Mouse (Mus musculus) hematopoietic multipotent progenitor cell, adult 10-12 weeks (in vitro differentiated cells): ENCODE data around the gene Tuft1. TPM values are rescaled to one million over a fixed set of nuclear protein-coding genes. Genes with fewer than 3 reads are reported as not detected.

Experiments used
- polyA plus RNA-seq: library from polyadenylated mRNA; stranded (reverse); fragments of >175 nt; gene quantifications from 2 replicates; pipeline ENCODE4 v1.2.3, GENCODE M21; 2012; ENCODE audit warnings: low replicate concordance

Gene Tuft1
- 0.30 and 1.9 TPM in 2 replicates for polyA plus RNA-seq

GRCm38 (mm10) chr3:94658740-94659095 is at the start of gene Tuft1:
Tuft1 (minus strand) TSS chr3:94658872.

GRCm38 (mm10) chr3:94693329-94693825 is 34.7 kb upstream of the Tuft1 start, which contains the start of gene Selenbp2:
Selenbp2 (plus strand) TSS chr3:94693556.

GRCm38 (mm10) chr3:94642495-94643162 is 16.0 kb downstream of the Tuft1 start, which contains the start of gene Gm10972:
Gm10972 (plus strand) TSS chr3:94643112.

GRCm38 (mm10) chr3:94582456-94582891 is 76.2 kb downstream of the Tuft1 start, which contains the start of gene Snx27:
Snx27 (minus strand) TSS chr3:94582716.

Other genes with a start within 250 kb of the Tuft1 start
- gene Tdrkh, start 245.6 kb downstream of the Tuft1 start, polyA plus RNA-seq = 2.0 and 2.3 TPM in 2 replicates
- 35.9 and 56.2 TPM in 2 replicates for gene Mrpl9, start 215.6 kb downstream of the Tuft1 start, polyA plus RNA-seq
- not detected in 2 replicates for gene Oaz3, start 215.0 kb downstream of the Tuft1 start, polyA plus RNA-seq
- 0.14 and 0.24 TPM in 2 replicates for gene Celf3, start 180.6 kb downstream of the Tuft1 start, polyA plus RNA-seq
- not detected in 2 replicates for gene Riiad1, start 178.5 kb downstream of the Tuft1 start, polyA plus RNA-seq
- gene Snx27, start 76.2 kb downstream of the Tuft1 start, polyA plus RNA-seq = 8.7 and 10.8 TPM in 2 replicates
- not detected in 2 replicates for gene Gm10972, start 15.8 kb downstream of the Tuft1 start, polyA plus RNA-seq
- gene Selenbp2, start 34.7 kb upstream of the Tuft1 start, polyA plus RNA-seq = not detected in 2 replicates
- 0.06 and 0.09 TPM in 2 replicates for gene Cgn, start 127.6 kb upstream of the Tuft1 start, polyA plus RNA-seq
- gene Pogz, start 178.7 kb upstream of the Tuft1 start, polyA plus RNA-seq = 72.2 and 97.0 TPM in 2 replicates
- gene Psmb4, start 228.1 kb upstream of the Tuft1 start, polyA plus RNA-seq = 101 and 189 TPM in 2 replicates